Mouse (Mus musculus): ENCODE measurements around the gene Mthfd2.

Mthfd2 gene

DNA sequence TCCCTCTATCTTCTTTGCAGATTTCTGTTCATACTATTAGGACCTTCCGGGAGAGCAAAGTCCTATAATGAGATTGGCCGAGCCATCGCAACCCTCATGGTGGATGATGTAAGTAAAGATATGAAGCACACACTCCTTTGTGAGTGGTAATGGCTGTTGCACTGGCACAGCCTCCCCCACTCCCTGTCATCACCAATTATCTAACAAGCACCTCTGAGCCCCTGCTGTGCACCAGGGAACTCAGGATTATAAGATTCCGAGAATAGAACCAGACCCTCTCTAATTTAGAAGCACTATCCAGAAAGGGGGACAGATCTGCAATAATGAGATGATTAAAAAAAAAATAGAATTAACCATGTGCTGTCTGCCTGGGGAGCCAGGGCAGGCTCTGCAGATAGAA lies 60.1 kb downstream of the Mthfd2 start:
- DNase-seq: no peak

DNA sequence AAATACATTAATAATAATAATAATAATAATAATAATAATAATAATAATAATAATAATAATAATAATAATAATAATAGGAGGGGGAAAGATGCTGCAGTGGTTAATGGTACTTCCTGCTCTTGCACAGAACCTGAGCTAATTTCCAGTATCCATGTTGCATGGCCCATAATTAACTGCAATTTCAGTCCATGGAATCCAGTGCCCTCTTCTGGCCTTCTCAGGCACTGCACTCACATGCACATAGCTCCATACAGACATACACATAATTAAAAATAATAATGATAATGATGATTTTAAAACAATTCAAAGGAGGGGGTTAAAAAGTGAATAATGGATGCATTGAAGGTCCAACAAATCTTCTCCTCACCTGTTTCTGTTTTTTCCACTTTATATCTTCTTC lies 60.5 kb downstream of the Mthfd2 start:
- no peak for DNase-seq

DNA sequence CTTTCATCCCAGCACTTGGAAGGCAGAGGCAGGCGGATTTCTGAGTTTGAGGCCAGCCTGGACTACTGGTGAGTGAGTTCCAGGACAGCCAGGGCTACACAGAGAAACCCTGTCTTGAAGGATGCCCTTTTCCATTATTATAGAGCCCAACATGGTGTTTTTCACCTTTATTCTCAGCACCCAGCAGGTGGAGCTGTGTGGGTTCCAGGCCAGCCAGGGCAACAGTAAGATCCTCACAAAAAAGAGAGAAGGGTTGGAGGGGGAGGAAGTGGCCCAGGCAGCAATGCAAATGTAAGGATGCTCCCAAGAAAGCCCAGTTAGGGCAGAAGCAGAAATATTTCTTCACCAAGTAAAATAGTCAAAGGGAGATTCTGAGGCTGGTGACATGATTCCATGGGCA lies 61.2 kb downstream of the Mthfd2 start:
- peak in 1 of 2 experiments; percentile 12 for DNase-seq
